Mouse (Mus musculus): ENCODE results near the gene Cds1. TPM values are rescaled to one million over a fixed set of nuclear protein-coding genes. Genes with fewer than 3 reads are reported as not detected.

The Cds1 gene
- polyA plus RNA-seq, 1 experiment from 2014 or later = 4.7 TPM

DNA sequence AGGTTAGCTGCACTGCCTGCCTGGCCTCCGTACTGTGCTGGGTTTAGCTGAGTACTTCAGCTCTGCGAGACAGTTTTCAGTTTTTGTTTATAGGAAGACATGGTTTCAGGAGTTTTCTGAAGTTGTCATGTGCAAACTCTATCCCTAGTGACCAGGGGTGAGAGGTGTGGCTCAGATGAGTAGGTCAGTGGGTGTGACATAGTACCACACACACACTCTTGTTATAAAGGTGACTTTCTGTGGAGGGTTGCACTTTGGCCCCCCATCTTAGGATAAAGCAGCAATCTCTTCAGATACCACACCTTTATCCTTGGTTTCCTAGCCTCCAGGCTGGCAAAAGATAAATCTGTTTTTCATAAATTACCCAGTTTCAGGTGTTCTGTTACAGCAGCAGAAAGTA lies 19.9 kb downstream of the Cds1 start:
- no peak for ATAC-seq (replicated peaks; ENCODE audit: extremely low read depth, insufficient read depth, low FRiP score)
- no peak overlapping the region for H3K4me3 ChIP-seq (ENCODE audit: low read length)
- H3K9ac ChIP-seq (ENCODE audit: low read length) = no peak overlapping the region
- H3K9me3 ChIP-seq (replicated peaks; ENCODE audit: control insufficient read depth, low read length) = no peaks in the 10 kb centered on the region
- no peaks in the 10 kb centered on the region for H3K4me1 ChIP-seq (ENCODE audit: control insufficient read depth, insufficient read depth, low read length)
- H3K27ac ChIP-seq (ENCODE audit: low read length) = no peak overlapping the region
- no peak overlapping the region for H3K4me2 ChIP-seq (ENCODE audit: low read depth, low read length)
- no peaks in the 10 kb centered on the region for H3K36me3 ChIP-seq (ENCODE audit: control insufficient read depth, insufficient read depth)
- H3K27me3 ChIP-seq (ENCODE audit: control insufficient read depth, insufficient read depth, low read length) = no peaks in the 10 kb centered on the region
- 74% methylated on average over 2 of the region's 2 CpGs for WGBS

DNA sequence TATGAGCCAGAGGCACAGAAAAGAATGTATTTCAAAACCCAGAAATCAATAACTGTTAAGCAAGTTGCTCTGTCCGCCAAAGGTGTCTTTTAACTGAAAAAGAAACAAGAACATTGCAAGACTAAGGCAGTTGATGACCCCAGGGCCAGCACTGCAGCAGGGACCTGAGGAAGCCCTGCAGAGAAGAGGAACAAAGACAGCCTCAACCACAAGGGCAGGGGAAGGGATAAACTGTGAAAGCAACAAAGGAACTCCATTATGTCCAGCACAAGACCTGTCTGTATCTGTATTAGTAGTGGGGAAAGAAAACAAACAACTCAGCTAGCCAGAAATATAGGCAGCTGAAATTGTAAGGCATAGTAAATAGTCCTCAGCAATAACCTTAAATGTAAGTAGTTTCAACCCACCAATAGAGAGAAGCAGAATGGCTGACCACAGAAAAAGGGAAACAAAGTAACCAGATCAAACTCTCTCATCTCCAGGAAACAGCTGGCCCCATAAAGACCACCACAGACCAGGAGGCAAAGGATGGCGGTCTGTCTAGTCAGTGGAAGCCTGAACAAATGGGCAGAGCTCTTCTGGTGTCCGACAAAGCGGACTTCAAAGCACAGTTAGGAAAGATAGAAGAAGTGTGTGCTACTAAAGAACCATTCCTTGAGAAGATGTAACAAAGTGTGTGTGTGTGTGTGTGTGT lies 21.1 kb downstream of the Cds1 start:
- Histone ChIP-seq H3K4me3 (ENCODE audit: low read length) (no peak overlapping the region), H3K27me3 (ENCODE audit: control insufficient read depth, insufficient read depth, low read length) (no peaks in the 10 kb centered on the region), H3K9me3 (replicated peaks; ENCODE audit: control insufficient read depth, low read length) (no peaks in the 10 kb centered on the region), H3K27ac (ENCODE audit: low read length) (no peak overlapping the region), H3K4me1 (ENCODE audit: control insufficient read depth, insufficient read depth, low read length) (no peaks in the 10 kb centered on the region), H3K9ac (ENCODE audit: low read length) (no peak overlapping the region), H3K36me3 (ENCODE audit: control insufficient read depth, insufficient read depth) (no peaks in the 10 kb centered on the region), H3K4me2 (ENCODE audit: low read depth, low read length) (no peak overlapping the region)
- WGBS = 77% methylated on average over 4 of the region's 4 CpGs
- no peak for ATAC-seq (replicated peaks; ENCODE audit: extremely low read depth, insufficient read depth, low FRiP score)

- no peaks in the 10 kb centered on the region for H3K36me3 ChIP-seq (ENCODE audit: control insufficient read depth, insufficient read depth)
- H3K9me3 ChIP-seq (replicated peaks; ENCODE audit: control insufficient read depth, low read length) = no peaks in the 10 kb centered on the region
- no peak for ATAC-seq (replicated peaks; ENCODE audit: extremely low read depth, insufficient read depth, low FRiP score)
- no peak overlapping the region for H3K4me2 ChIP-seq (ENCODE audit: low read depth, low read length)
- no peak overlapping the region for H3K9ac ChIP-seq (ENCODE audit: low read length)
- peaks cover 3% of the 10 kb centered on the region; the same call in 1 of the 2 replicates for H3K4me1 ChIP-seq (ENCODE audit: control insufficient read depth, insufficient read depth, low read length)
- H3K27me3 ChIP-seq (ENCODE audit: control insufficient read depth, insufficient read depth, low read length) = no peaks in the 10 kb centered on the region
- H3K4me3 ChIP-seq (ENCODE audit: low read length) = no peak overlapping the region
- H3K27ac ChIP-seq (ENCODE audit: low read length) = no peak overlapping the region
Measured at GRCm38 (mm10) chr5:101789770-101790169, 24.8 kb downstream of the Cds1 start.

DNA sequence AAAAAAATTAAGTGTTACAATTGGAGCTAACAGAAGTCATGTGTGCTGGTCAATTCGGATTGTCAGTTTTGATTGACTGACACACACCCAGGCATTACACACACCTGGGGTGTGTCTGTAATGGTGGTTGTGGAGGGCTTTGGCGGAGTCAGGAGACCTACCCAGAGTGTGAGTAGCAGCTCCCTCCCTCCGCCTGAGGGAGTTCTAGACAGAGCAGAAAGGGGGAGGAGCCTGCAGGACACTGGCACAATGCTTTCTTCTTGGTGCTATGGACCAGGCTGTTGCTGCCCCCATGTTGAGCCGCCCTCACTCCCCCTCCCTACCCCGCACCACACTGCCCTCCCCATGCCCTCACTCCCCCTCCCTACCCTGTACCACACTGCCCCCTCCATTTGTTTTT lies 25.6 kb downstream of the Cds1 start:
- H3K4me3 ChIP-seq (ENCODE audit: low read length) = no peak overlapping the region

GRCm38 (mm10) chr5:101792665-101793064 lies 27.7 kb downstream of the Cds1 start:
- no peaks in the 10 kb centered on the region for H3K27me3 ChIP-seq (ENCODE audit: control insufficient read depth, insufficient read depth, low read length)

More for the DNA sequence above, 25.6 kb downstream of the Cds1 start:
- Histone ChIP-seq H3K36me3 (ENCODE audit: control insufficient read depth, insufficient read depth) (no peaks in the 10 kb centered on the region), H3K27ac (ENCODE audit: low read length) (no peak overlapping the region), H3K9me3 (replicated peaks; ENCODE audit: control insufficient read depth, low read length) (no peaks in the 10 kb centered on the region), H3K27me3 (ENCODE audit: control insufficient read depth, insufficient read depth, low read length) (no peaks in the 10 kb centered on the region), H3K4me1 (ENCODE audit: control insufficient read depth, insufficient read depth, low read length) (peaks cover 3% of the 10 kb centered on the region; the same call in 1 of the 2 replicates), H3K4me2 (ENCODE audit: low read depth, low read length) (no peak overlapping the region), H3K9ac (ENCODE audit: low read length) (no peak overlapping the region)
- no peak for ATAC-seq (replicated peaks; ENCODE audit: extremely low read depth, insufficient read depth, low FRiP score)
- 78% methylated on average over 5 of the region's 5 CpGs for WGBS

DNA sequence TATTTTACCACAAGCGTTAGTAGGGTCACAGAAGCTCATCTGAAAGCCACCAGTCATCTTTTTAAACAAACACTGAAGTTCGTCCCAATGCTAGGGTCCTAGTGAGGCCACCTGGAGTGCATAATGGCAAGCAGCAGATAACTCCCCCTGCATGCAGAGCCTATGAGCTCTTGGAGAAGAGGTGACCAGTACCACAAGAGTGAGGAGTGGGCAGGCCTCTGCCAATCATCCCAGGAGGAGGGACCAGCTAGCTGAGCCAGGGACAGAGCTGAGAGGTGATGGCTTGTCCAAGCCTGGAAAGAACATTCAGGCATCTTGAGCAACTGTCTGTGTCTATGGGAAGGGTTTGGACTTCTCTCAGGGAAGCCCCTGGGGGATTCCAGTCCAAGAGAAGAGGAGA lies 37.0 kb downstream of the Cds1 start:
- no peaks in the 10 kb centered on the region for H3K27me3 ChIP-seq (ENCODE audit: control insufficient read depth, insufficient read depth, low read length)
- H3K36me3 ChIP-seq (ENCODE audit: control insufficient read depth, insufficient read depth) = no peaks in the 10 kb centered on the region
- H3K4me2 ChIP-seq (ENCODE audit: low read depth, low read length) = no peak overlapping the region
- H3K4me3 ChIP-seq (ENCODE audit: low read length) = no peak overlapping the region
- 64% methylated on average over 2 of the region's 2 CpGs for WGBS
- no peaks in the 10 kb centered on the region for H3K4me1 ChIP-seq (ENCODE audit: control insufficient read depth, insufficient read depth, low read length)
- H3K27ac ChIP-seq (ENCODE audit: low read length) = no peak overlapping the region
- no peak overlapping the region for H3K9ac ChIP-seq (ENCODE audit: low read length)
- no peak for ATAC-seq (replicated peaks; ENCODE audit: extremely low read depth, insufficient read depth, low FRiP score)
- H3K9me3 ChIP-seq (replicated peaks; ENCODE audit: control insufficient read depth, low read length) = peaks cover 4% of the 10 kb centered on the region

More at GRCm38 (mm10) chr5:101792665-101793064, 27.7 kb downstream of the Cds1 start:
- no peak for ATAC-seq (replicated peaks; ENCODE audit: extremely low read depth, insufficient read depth, low FRiP score)
- Histone ChIP-seq H3K9me3 (replicated peaks; ENCODE audit: control insufficient read depth, low read length) (no peaks in the 10 kb centered on the region), H3K9ac (ENCODE audit: low read length) (no peak overlapping the region), H3K27ac (ENCODE audit: low read length) (no peak overlapping the region), H3K4me1 (ENCODE audit: control insufficient read depth, insufficient read depth, low read length) (peaks cover 3% of the 10 kb centered on the region; the same call in 1 of the 2 replicates), H3K36me3 (ENCODE audit: control insufficient read depth, insufficient read depth) (no peaks in the 10 kb centered on the region), H3K4me3 (ENCODE audit: low read length) (no peak overlapping the region), H3K4me2 (ENCODE audit: low read depth, low read length) (no peak overlapping the region)
- 48% methylated on average over 4 of the region's 4 CpGs for WGBS

- Histone ChIP-seq H3K27me3 (ENCODE audit: control insufficient read depth, insufficient read depth, low read length) (no peaks in the 10 kb centered on the region), H3K9ac (ENCODE audit: low read length) (no peak overlapping the region), H3K27ac (ENCODE audit: low read length) (no peak overlapping the region), H3K4me3 (ENCODE audit: low read length) (no peak overlapping the region), H3K4me2 (ENCODE audit: low read depth, low read length) (no peak overlapping the region), H3K4me1 (ENCODE audit: control insufficient read depth, insufficient read depth, low read length) (no peaks in the 10 kb centered on the region), H3K9me3 (replicated peaks; ENCODE audit: control insufficient read depth, low read length) (peaks cover 4% of the 10 kb centered on the region), H3K36me3 (ENCODE audit: control insufficient read depth, insufficient read depth) (no peaks in the 10 kb centered on the region)
- no peak for ATAC-seq (replicated peaks; ENCODE audit: extremely low read depth, insufficient read depth, low FRiP score)
- WGBS = 56% methylated on average over 9 of the region's 9 CpGs
Measured at GRCm38 (mm10) chr5:101802358-101803022, 37.6 kb downstream of the Cds1 start.

- no peak for ATAC-seq (replicated peaks; ENCODE audit: extremely low read depth, insufficient read depth, low FRiP score)
- Histone ChIP-seq H3K4me3 (ENCODE audit: low read length) (no peak overlapping the region), H3K4me2 (ENCODE audit: low read depth, low read length) (no peak overlapping the region), H3K9me3 (replicated peaks; ENCODE audit: control insufficient read depth, low read length) (no peaks in the 10 kb centered on the region), H3K9ac (ENCODE audit: low read length) (no peak overlapping the region), H3K27ac (ENCODE audit: low read length) (no peak overlapping the region), H3K4me1 (ENCODE audit: control insufficient read depth, insufficient read depth, low read length) (0 out of 2 replicates have a peak, but pooled peaks cover 3% of the 10 kb centered on the region), H3K27me3 (ENCODE audit: control insufficient read depth, insufficient read depth, low read length) (no peaks in the 10 kb centered on the region), H3K36me3 (ENCODE audit: control insufficient read depth, insufficient read depth) (no peaks in the 10 kb centered on the region)
- 86% methylated on average over 6 of the region's 6 CpGs for WGBS
Measured at GRCm38 (mm10) chr5:101811296-101812169, 46.6 kb downstream of the Cds1 start.

Data from heart, embryonic 16.5 days (tissue).